Mouse (Mus musculus) mesoderm, embryonic 11.5 days (tissue): Measurements from ENCODE around the gene Pcp4.
A peak's percentile ranks its signal among the peaks of the same experiment; 100 is the strongest.
"Not testable (repeated sequence)": the region's sequence is repeated elsewhere in the genome, so short reads cannot be mapped to it uniquely, and the experiment has no call there.

Source experiments
- DNase-seq: peaks from one replicate; pipeline ENCODE4 v3.0.0-alpha.2; 2012; ENCODE audit warnings: low read depth, low spot score

The Pcp4 gene

GRCm38 (mm10) chr16:96467445-96467844, at the start of gene Pcp4:
TSS of gene Pcp4 (plus strand) at chr16:96467606.
- peak; percentile 82 for DNase-seq

- no peak for DNase-seq
Observed at GRCm38 (mm10) chr16:96425044-96425443, 42.4 kb upstream of the Pcp4 start.

GRCm38 (mm10) chr16:96426671-96427070, 40.7 kb upstream of the Pcp4 start:
- DNase-seq, result no peak

- DNase-seq, result no peak
Observed at GRCm38 (mm10) chr16:96429046-96429445, 38.4 kb upstream of the Pcp4 start.

- DNase-seq, result no peak
Observed at GRCm38 (mm10) chr16:96433266-96433665, 34.1 kb upstream of the Pcp4 start.

GRCm38 (mm10) chr16:96434024-96434785, 33.2 kb upstream of the Pcp4 start:
- no peak for DNase-seq

- DNase-seq, result no peak
Observed at GRCm38 (mm10) chr16:96438946-96439345, 28.5 kb upstream of the Pcp4 start.

GRCm38 (mm10) chr16:96439682-96440081, 27.7 kb upstream of the Pcp4 start:
- DNase-seq, result no peak

- DNase-seq, result peak; percentile 12
Observed at GRCm38 (mm10) chr16:96440871-96441270, 26.5 kb upstream of the Pcp4 start.

GRCm38 (mm10) chr16:96441826-96442225, 25.6 kb upstream of the Pcp4 start:
- no peak for DNase-seq

- DNase-seq, result no peak
Observed at GRCm38 (mm10) chr16:96443468-96443867, 23.9 kb upstream of the Pcp4 start, which contains the start of gene Itgb2l. TSS of gene Itgb2l (minus strand) at chr16:96443619.

- DNase-seq, result not testable (repeated sequence)
Observed at GRCm38 (mm10) chr16:96450871-96451270, 16.5 kb upstream of the Pcp4 start.

GRCm38 (mm10) chr16:96454086-96454485, 13.3 kb upstream of the Pcp4 start:
- no peak for DNase-seq

GRCm38 (mm10) chr16:96457612-96458011, 9.8 kb upstream of the Pcp4 start:
- DNase-seq, result no peak

GRCm38 (mm10) chr16:96459356-96459755, 8.1 kb upstream of the Pcp4 start:
- DNase-seq, result no peak

GRCm38 (mm10) chr16:96460788-96461187, 6.6 kb upstream of the Pcp4 start:
- no peak for DNase-seq

GRCm38 (mm10) chr16:96468011-96468410, 605 bp downstream of the Pcp4 start:
- no peak for DNase-seq

- DNase-seq, result no peak
Observed at GRCm38 (mm10) chr16:96468698-96469097, 1.3 kb downstream of the Pcp4 start.

- no peak for DNase-seq
Observed at GRCm38 (mm10) chr16:96469640-96470039, 2.2 kb downstream of the Pcp4 start.

GRCm38 (mm10) chr16:96472361-96472760, 5.0 kb downstream of the Pcp4 start:
- peak; percentile 47 for DNase-seq

GRCm38 (mm10) chr16:96472816-96473215, 5.4 kb downstream of the Pcp4 start:
- DNase-seq, result peak; percentile 28

GRCm38 (mm10) chr16:96474185-96474584, 6.8 kb downstream of the Pcp4 start:
- no peak for DNase-seq

- DNase-seq, result no peak
Observed at GRCm38 (mm10) chr16:96481791-96482190, 14.4 kb downstream of the Pcp4 start.
